Mouse (Mus musculus) activated CD4-positive, CD25-positive, alpha-beta regulatory T cell, adult 4 months (primary cell): ENCODE results near the gene Slfnl1. TPM values are rescaled to one million over a fixed set of nuclear protein-coding genes. Genes with fewer than 3 reads are reported as not detected.

Experiments used
- ATAC-seq: one replicate; pipeline ENCODE4 v1.8.0; 2017
- polyA plus RNA-seq, 2 experiments: library from polyadenylated mRNA; unstranded; fragments of 100-300 nt; shearing (Covaris generic); gene quantifications; one replicate each; pipeline ENCODE4 v1.2.1; 2017

Gene Slfnl1
- not detected for polyA plus RNA-seq

GRCm38 (mm10) chr4:120531986-120532385 lies at the start of gene Slfnl1:
Gene Slfnl1 (plus strand): TSS chr4:120532231.
- no peak for ATAC-seq

- ATAC-seq = no peak
Measured at GRCm38 (mm10) chr4:120487707-120488106, 44.3 kb upstream of the Slfnl1 start.

- no peak for ATAC-seq
Measured at GRCm38 (mm10) chr4:120506955-120507354, 25.1 kb upstream of the Slfnl1 start.

GRCm38 (mm10) chr4:120511203-120511602 lies 20.8 kb upstream of the Slfnl1 start:
- no peak for ATAC-seq

GRCm38 (mm10) chr4:120514366-120514765 lies 17.7 kb upstream of the Slfnl1 start:
- ATAC-seq = no peak

DNA sequence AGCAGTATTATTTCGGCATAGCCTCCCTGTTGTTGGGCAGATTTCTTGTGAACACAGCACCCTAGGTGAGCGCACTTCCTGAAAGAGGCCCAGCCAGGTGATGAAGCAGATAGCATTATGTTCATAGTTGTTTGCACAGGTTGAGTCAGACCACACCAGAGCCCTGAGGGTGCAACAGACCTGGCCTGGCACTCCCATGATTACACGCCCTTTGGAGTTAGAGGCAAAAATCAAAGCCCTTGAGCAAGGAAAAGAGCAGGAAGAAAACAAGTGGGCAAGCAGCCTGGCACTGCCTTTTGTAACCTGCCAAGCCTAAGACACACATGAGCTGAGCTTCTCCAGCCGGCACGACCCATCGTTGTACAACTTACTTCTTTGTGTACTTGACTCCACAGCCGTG lies 15.5 kb upstream of the Slfnl1 start:
- ATAC-seq = no peak

- no peak for ATAC-seq
Measured at GRCm38 (mm10) chr4:120516907-120517306, 15.1 kb upstream of the Slfnl1 start.

GRCm38 (mm10) chr4:120517335-120517734 lies 14.7 kb upstream of the Slfnl1 start:
- ATAC-seq = no peak

- no peak for ATAC-seq
Measured at GRCm38 (mm10) chr4:120521761-120522160, 10.3 kb upstream of the Slfnl1 start.

GRCm38 (mm10) chr4:120522351-120522750 lies 9.7 kb upstream of the Slfnl1 start:
- ATAC-seq = no peak

DNA sequence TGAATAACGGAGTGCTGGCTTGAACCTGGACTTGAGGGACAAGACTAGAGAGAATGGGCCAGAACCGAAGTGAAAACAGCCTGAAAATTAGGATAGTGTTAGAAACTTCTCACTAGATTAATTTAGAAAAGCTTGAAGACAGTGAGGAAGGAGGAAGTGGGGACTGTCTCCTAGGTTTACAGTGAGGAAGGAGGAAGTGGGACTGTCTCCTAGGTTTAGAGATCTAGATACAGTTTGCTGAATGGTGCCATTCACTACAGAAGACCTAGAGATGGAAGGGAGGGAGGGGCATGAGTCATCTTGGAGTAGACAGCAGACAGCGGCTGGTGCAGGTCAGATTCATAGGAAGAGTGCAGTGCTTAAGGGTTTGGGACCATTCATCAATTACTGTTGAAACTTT lies 8.9 kb upstream of the Slfnl1 start:
- ATAC-seq = no peak

DNA sequence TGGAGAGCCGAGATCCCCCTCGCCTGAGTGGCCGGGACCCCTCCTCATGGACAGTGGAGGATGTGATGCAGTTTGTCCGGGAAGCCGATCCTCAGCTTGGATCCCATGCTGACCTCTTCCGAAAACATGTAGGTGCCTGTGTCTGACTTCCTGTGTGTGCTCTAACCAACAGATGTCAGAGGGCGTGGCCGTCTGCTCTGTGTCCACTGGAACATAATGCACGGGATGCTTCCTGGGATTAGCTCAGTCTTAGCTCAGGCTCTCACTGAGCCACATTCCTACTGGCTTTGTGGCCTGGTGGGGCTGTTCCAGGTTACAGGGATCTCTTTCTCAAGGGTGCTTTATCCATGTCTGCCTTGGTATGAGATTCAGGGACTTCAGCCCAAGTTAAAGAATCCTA lies 3.9 kb upstream of the Slfnl1 start:
- ATAC-seq = no peak

DNA sequence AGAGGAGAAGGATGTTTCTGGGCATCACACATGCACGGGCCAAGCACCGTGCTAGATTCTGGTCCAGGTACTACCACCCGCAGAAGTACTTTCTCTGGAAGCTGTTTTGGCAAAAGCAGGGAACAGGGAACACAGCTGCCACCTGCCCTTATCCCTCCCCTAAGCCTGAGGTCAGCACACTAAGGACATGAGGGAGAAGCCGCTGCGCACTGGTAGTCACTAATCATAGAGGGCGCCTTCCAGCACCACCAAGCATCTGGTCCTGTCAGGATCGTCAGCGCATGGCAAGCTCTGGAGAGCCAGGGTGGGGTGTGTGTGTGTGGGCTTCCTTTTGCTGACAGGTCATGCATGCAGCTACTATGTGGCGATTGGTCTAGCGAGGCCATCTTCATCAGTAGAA lies 6.6 kb downstream of the Slfnl1 start:
- no peak for ATAC-seq

GRCm38 (mm10) chr4:120544896-120545295 lies 12.9 kb downstream of the Slfnl1 start:
- no peak for ATAC-seq

GRCm38 (mm10) chr4:120556592-120556991 lies 24.6 kb downstream of the Slfnl1 start:
- ATAC-seq = no peak

DNA sequence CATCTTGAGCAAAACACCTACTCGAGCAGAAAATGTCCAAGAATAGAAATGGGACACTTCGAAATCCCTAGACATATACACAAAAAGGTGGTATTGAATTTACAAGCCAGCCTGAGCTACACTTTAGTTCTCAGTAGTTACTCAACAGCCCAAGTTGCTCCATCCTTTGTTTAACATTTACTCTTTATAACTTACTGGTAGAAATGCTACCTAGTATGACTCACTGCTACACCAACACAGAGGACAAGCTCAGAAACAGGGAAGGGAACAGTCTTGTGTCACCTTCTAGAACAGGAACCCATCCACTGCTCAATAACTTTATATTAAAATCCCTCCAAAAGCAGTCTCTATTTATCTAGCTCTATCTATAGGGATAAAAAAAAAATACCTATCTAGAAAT lies 33.7 kb downstream of the Slfnl1 start:
- ATAC-seq = no peak

DNA sequence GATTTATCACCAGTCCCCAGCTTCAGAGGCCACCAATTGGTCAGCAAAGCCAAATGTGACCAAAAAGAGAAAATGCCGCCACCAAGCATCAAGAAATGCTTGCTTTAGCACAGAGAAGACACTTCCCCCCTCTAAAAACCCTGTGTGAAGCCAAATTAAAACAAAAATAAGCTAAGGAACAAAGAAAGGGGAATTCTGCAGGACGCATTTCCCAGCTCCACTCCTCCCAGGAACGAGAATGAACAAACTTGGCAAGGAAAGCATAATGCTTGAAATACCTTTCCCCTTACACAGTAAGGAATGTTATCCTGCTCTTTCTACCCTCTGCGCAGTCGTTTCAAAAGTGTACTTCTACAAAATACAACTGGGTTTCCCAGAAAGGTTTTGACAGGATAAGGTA lies 36.0 kb downstream of the Slfnl1 start:
- ATAC-seq = no peak

DNA sequence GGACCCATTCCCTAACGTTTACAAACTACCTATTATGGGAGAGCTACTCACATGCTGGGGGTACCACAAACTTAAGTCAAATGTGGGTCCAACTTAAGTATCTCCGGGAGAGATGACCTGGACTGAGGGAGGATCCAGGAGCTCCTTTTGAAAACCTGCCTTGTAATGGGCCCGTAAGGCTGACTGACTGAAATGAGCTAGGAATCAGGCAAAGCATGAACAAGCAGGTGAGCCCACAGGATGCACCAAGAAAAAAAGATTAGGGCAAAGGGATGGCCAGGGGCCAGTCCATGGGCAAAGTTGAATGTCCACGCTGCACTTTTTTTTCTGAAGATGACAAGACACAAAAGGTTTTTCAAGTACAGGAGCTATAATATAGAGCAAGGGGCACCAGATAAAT lies 37.0 kb downstream of the Slfnl1 start:
- ATAC-seq = no peak

DNA sequence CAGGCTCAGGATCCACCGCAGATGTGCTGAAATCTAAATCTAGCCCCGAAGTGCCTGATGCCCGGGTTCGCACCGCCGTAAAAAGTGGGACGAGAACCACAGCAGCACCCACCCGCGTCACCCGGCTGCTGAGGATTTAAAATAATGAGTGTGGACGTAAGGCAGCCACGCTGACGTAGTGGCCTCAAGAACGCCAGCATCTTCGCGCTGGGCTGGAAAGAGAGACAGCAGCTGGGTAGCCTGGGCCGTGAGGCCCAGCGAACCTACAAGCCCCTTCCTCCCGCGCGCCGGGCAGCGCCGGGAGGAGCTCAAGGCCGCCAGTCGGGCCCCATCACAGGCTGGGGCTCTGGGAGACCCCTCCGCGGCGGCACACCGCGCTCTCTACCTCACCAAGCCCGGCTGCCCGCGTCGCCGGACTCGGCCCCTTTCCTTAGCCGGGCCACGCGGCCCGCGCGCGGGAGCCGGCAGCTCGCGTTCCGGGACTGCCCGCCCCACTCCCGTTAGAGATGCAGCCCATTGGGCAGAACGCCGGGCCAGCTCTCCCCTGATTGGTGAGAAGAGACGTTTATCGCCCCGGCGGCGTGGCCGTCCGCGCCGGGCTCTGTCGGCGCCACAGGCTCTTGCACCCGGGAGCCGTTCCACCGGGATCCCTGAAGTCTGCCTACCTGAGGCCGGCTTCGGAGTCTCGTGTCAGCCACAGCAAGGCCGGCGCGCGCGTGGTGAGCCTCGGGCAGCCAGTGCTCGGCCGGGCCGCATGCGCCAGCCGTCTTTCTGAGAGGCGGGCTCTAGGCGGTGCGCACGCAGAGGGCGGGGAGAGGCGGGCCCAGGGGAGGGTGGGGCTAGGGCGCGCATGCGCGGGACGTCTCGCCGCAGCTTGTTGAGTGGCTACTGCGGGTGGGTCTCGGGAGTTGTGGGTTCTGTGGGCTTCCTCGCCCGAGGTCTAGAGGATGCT lies 37.7 kb downstream of the Slfnl1 start, which contains the start of gene Ctps:
Ctps (minus strand) TSS at position 791 of the 952 bp plus-strand sequence.
- peak; percentile 91 for ATAC-seq

GRCm38 (mm10) chr4:120570438-120571069 lies 38.5 kb downstream of the Slfnl1 start:
- peak; percentile 11 for ATAC-seq

DNA sequence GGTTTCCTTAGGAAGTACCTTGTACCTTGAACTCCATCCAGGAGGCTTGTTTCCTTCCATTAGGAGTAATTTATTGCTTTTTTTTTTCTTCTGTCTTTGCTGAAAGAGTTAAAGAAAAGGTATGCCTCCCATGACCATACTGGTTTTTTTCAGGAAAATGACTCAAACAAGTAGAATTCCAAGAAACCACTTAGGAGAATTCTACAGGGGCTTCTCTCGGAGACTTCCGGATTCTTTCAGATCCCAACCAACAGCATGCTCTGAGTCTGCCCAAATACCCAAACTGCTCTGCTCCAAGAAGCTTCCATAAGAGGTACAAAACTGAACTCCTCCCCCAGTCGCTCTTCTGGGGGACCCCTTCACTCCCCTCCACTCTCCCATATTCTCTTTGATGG lies 39.0 kb downstream of the Slfnl1 start:
- ATAC-seq = no peak

DNA sequence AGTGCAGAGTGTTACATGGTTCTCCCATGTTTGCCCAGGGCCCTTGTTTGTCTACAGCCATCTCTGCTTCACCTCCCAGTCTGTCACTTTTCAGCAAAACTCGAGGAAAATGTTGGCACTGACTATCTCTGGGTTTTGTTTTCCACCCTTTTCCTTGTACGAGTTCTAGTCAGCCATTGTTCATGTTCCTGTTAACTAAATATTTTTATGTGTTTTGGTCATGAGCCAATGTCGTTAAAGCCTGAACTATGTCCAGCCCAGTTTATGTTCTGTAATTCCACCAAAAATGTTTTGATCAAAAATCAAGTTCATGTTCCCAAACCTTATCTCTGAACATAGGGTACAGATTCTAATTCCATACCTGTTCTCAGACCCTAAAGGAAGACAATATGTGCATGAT lies 39.7 kb downstream of the Slfnl1 start:
- ATAC-seq = no peak

DNA sequence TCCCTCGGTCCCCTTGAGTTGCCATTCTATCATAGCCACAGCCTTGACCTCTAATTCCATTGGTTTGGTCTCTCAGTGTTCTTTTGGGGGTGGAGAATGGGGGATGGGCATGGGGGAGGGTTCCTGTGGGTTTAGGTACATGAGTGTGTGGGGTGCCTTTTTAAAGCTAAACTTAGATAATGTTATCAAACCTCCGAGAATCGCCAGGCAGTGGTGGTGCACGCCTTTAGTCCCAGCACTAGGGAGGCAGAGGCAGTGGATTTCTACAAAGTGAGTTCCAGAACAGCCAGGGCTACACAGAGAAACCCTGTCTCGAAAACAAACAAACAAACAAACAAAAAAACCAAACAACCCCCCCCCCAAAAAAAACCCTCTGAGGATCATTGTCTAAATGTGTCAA lies 48.9 kb downstream of the Slfnl1 start:
- no peak for ATAC-seq

DNA sequence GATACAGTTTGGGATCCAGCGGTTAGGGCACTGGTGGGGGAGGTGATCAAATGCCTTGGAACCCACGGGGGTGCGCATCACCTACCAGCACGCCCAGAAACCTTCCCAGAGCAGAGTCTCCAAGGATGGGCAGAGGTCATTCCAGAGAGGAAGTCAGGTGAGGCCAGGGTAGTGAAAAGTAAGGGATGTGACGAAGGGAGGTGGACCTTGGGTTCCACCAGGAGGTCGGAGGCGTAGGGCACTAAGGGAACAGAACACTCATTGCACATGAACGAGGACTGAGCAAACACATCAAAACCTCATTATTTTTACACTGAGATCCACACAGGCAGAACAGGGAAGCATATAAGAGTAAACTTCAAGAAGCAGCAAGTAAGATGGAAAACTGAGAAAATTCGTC lies 49.7 kb downstream of the Slfnl1 start:
- no peak for ATAC-seq
